Mouse (Mus musculus) liver, embryonic 14.5 days (tissue): ENCODE measurements around the gene Cit. TPM values are rescaled to one million over a fixed set of nuclear protein-coding genes. Genes with fewer than 3 reads are reported as not detected.

Source experiments
- ATAC-seq: fragments of 200-750 bp; cut with Nextera tagmentation; 2 replicates; pipeline ENCODE4 v1.8.0; 2017; ENCODE audit warnings: moderate number of reproducible peaks, mild to moderate bottlenecking, moderate library complexity; ENCODE audit not compliant: insufficient read depth
- DNase-seq, 3 experiments: peaks; one replicate each; pipeline ENCODE4 v3.0.0-alpha.2; 2012 to 2013; ENCODE audit warnings: low read depth in 3 of 3, low spot score in 3 of 3
- H3K27ac ChIP-seq: fragments of 300-500 bp; sonication (generic); 2 replicates; pipeline ENCODE4 v1.5.1; 2014; ENCODE audit warnings: moderate library complexity, mild to moderate bottlenecking, control low read depth, inconsistent platforms
- H3K27me3 ChIP-seq: fragments of 300-500 bp; sonication (generic); 2 replicates; pipeline ENCODE4 v1.6.1; 2014; ENCODE audit warnings: mild to moderate bottlenecking, low read length, moderate library complexity; ENCODE audit not compliant: control insufficient read depth, insufficient read depth
- H3K36me3 ChIP-seq: fragments of 300-500 bp; sonication (generic); replicated peaks from 2 replicates; pipeline ENCODE4 v1.6.1; 2014; ENCODE audit warnings: low read depth; ENCODE audit not compliant: control insufficient read depth, insufficient read depth
- H3K4me1 ChIP-seq, 2 experiments: fragments of 200-500 bp in 1 of 2; fragments of 300-500 bp in 1 of 2; sonication (generic) in 1 of 2; replicated peaks; 2 replicates each; pipeline ENCODE4 v1.6.1; 2012 to 2014; ENCODE audit warnings: antibody characterized with exemption in 1 of 2, inconsistent platforms in 1 of 2, low read length in 1 of 2; ENCODE audit not compliant: control insufficient read depth in 2 of 2, insufficient read depth in 2 of 2
- H3K4me2 ChIP-seq: fragments of 300-500 bp; sonication (generic); 2 replicates; pipeline ENCODE4 v1.6.1; 2014; ENCODE audit warnings: low read depth, mild to moderate bottlenecking, control low read depth, moderate library complexity
- H3K4me3 ChIP-seq, 2 experiments: fragments of 200-500 bp in 1 of 2; fragments of 300-500 bp in 1 of 2; sonication (generic) in 1 of 2; 2 replicates each; pipeline ENCODE4 v1.5.1; 2012 to 2014; ENCODE audit warnings: low read depth in 2 of 2, low read length in 2 of 2, mild to moderate bottlenecking in 2 of 2, control low read depth in 1 of 2, inconsistent platforms in 1 of 2, moderate library complexity in 1 of 2; ENCODE audit not compliant: insufficient read depth in 1 of 2
- H3K9ac ChIP-seq: fragments of 300-500 bp; sonication (generic); replicated peaks from 2 replicates; pipeline ENCODE4 v1.6.1; 2014; ENCODE audit warnings: mild to moderate bottlenecking, control low read depth, moderate library complexity
- H3K9me3 ChIP-seq: fragments of 300-500 bp; sonication (generic); 2 replicates; pipeline ENCODE4 v1.6.1; 2016; ENCODE audit warnings: low read length, mixed read lengths; ENCODE audit not compliant: control insufficient read depth
- CTCF ChIP-seq: IDR thresholded peaks from 2 replicates; pipeline ENCODE4 v1.5.1; 2016; ENCODE audit warnings: antibody characterized with exemption, low read depth, control low read depth
- EP300 ChIP-seq: IDR thresholded peaks from 2 replicates; pipeline ENCODE4 v1.6.1; 2016; ENCODE audit warnings: antibody characterized with exemption, low read depth
- WGBS: fragments of 180-500 bp; shearing (Covaris S2); extraction: QIAGEN DNeasy Blood & Tissue Kit; methylation state at CpG from one replicate; pipeline ENCODE4 v1.1.7; 2014; ENCODE audit not compliant: insufficient replicate concordance; 5-methylcytosine and 5-hydroxymethylcytosine counted together
- polyA plus RNA-seq, 2 experiments: library from polyadenylated mRNA; depleted of rRNA in 1 of 2; stranded (reverse) in 1 of 2; unstranded in 1 of 2; fragments of >200 nt; fragmentation: Nextera tagmentation in 1 of 2; extraction: Ambion mirVana in 1 of 2; gene quantifications; 2 replicates each; pipeline versions ENCODE4 v1.2.1 to v1.2.3; 2012 to 2014

The Cit gene
- polyA plus RNA-seq, 2 experiments: 21.1 to 24.5 TPM

- no peak for DNase-seq
- TF ChIP-seq EP300 (no peak), CTCF (no peak)
- WGBS: 58% methylated on average over 4 of the region's 4 CpGs
Observed at GRCm38 (mm10) chr5:116049821-116050220, 204.7 kb downstream of the Cit start.

GRCm38 (mm10) chr5:116052171-116052570 lies 207.1 kb downstream of the Cit start:
- DNase-seq (no peak), ATAC-seq (no peak)
- Histone ChIP-seq H3K4me1 (0 out of 4 replicates have a peak, but pooled peaks cover 0 to 2% of the 10 kb centered on the region in 2 experiments), H3K27me3 (no peaks in the 10 kb centered on the region), H3K4me2 (no peak overlapping the region), H3K9ac (no peak overlapping the region), H3K36me3 (no peaks in the 10 kb centered on the region), H3K27ac (no peak overlapping the region), H3K9me3 (no peaks in the 10 kb centered on the region), H3K4me3 (no peak overlapping the region)
- 54% methylated on average over 5 of the region's 5 CpGs for WGBS
- TF ChIP-seq EP300: no peak
- TF ChIP-seq CTCF: no peak

More at GRCm38 (mm10) chr5:116049821-116050220, 204.7 kb downstream of the Cit start:
- Histone ChIP-seq H3K9me3 (no peaks in the 10 kb centered on the region), H3K27ac (no peak overlapping the region), H3K36me3 (no peaks in the 10 kb centered on the region), H3K27me3 (no peaks in the 10 kb centered on the region), H3K9ac (no peak overlapping the region), H3K4me1 (0 out of 4 replicates have a peak, but pooled peaks cover 0 to 2% of the 10 kb centered on the region in 2 experiments), H3K4me2 (no peak overlapping the region), H3K4me3 (no peak overlapping the region)
- no peak for ATAC-seq

- no peak overlapping the region for H3K27ac ChIP-seq
- no peaks in the 10 kb centered on the region for H3K9me3 ChIP-seq
- 0 out of 4 replicates have a peak, but pooled peaks cover 0 to 2% of the 10 kb centered on the region in 2 experiments for H3K4me1 ChIP-seq
- ATAC-seq (no peak), DNase-seq (no peak)
- TF ChIP-seq CTCF (no peak), EP300 (no peak)
- H3K27me3 ChIP-seq: no peaks in the 10 kb centered on the region
- no peak overlapping the region for H3K4me2 ChIP-seq
- no peak overlapping the region for H3K4me3 ChIP-seq
- no peaks in the 10 kb centered on the region for H3K36me3 ChIP-seq
- WGBS: 60% methylated on average over 6 of the region's 6 CpGs
- no peak overlapping the region for H3K9ac ChIP-seq
Observed at GRCm38 (mm10) chr5:116052826-116053225, 207.7 kb downstream of the Cit start.

Other genes starting within 250 kb of the Cit start
- gene Rab35, start 213.4 kb upstream of the Cit start, polyA plus RNA-seq (2012; rRNA removed): 24.5 and 28.2 TPM in 2 replicates
- 14.8 and 14.9 TPM in 2 replicates for gene Rab35, start 213.4 kb upstream of the Cit start, polyA plus RNA-seq (2014; fragmentation: Nextera tagmentation; extraction: Ambion mirVana)
- 2.1 and 2.2 TPM in 2 replicates for gene Bicdl1, start 113.7 kb upstream of the Cit start, polyA plus RNA-seq (2012; rRNA removed)
- gene Bicdl1, start 113.7 kb upstream of the Cit start, polyA plus RNA-seq (2014; fragmentation: Nextera tagmentation; extraction: Ambion mirVana): 0.98 and 1.7 TPM in 2 replicates
- gene Prkab1, start 179.2 kb downstream of the Cit start, polyA plus RNA-seq (2012; rRNA removed): 69.3 and 72.1 TPM in 2 replicates
- gene Prkab1, start 179.2 kb downstream of the Cit start, polyA plus RNA-seq (2014; fragmentation: Nextera tagmentation; extraction: Ambion mirVana): 67.2 and 76.5 TPM in 2 replicates
- not detected in 2 replicates for gene Tmem233, start 238.0 kb downstream of the Cit start, polyA plus RNA-seq (2012; rRNA removed)
- gene Tmem233, start 238.0 kb downstream of the Cit start, polyA plus RNA-seq (2014; fragmentation: Nextera tagmentation; extraction: Ambion mirVana): not detected in 2 replicates